8 mouse cellular contexts compared by ENCODE assay signal in the genomic region with DNA sequence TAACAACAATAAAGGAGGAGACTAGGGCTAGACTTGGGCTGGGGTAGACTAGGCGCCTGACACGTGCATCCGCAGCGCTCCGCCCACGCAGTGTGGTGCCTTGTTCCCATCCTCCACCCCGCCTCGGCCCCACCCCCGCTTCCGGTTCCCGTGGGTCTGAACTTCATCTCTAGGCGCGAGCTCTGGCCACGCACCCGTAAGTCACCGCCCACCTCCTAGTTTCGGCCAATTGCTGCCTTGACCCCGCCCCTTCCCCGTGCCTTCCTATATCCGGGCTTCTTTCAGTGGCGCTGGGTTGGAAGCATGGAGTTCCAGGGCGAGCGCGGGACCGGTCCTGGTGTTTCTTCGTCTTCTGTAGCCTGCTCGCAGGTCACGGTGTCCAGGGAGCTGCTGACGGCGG. TPM values are rescaled to one million over a fixed set of nuclear protein-coding genes. Genes with fewer than 3 reads are reported as not detected.
DNase-seq lines count a peak whose midpoint lies in the region; ATAC-seq and TF ChIP-seq lines count a peak whose summit lies in the region.

A gene (plus strand): TSS at position 266 of the 400 bp plus-strand sequence.

- ATAC-seq in common myeloid progenitor, adult 5-6 weeks (replicated peaks; ENCODE audit: low read depth, poor library complexity, severe bottlenecking), result peak; percentile 97
- ATAC-seq in hindbrain, postnatal 0 days, result peak; percentile 99
- peak; percentile 98 for ATAC-seq in megakaryocyte, adult 5-6 weeks (ENCODE audit: poor library complexity, severe bottlenecking)

- peak within 1 kb of the TSS; percentile 68 for H3K9ac ChIP-seq in hindbrain, postnatal 0 days (replicated peaks; ENCODE audit: low read length)

- H3K27me3 ChIP-seq in hindbrain, postnatal 0 days (ENCODE audit: insufficient read depth, low read length), result no peaks in the 10 kb centered on the region

- peak; percentile 99 for DNase-seq in ZHBTc4 (ENCODE audit: low read depth, low spot score)
- peak; percentile 97 for DNase-seq in gastrocnemius, adult 2 months
- DNase-seq in hindbrain, postnatal 0 days (ENCODE audit: low spot score), result peak; percentile 98
- DNase-seq in left cerebral cortex, adult 2 months (ENCODE audit: extremely low spot score in 1 of 2, low spot score in 2 of 2), result peak; percentile 95 to 96
- DNase-seq in right cerebral cortex, adult 2 months (ENCODE audit: low spot score in 2 of 2), result peak; percentile 97 to 98
- peak; percentile 98 for DNase-seq in urinary bladder, postnatal 14 days (ENCODE audit: low spot score)

- TF ChIP-seq CTCF in gastrocnemius, adult 2 months (IDR thresholded peaks at IDR 0.05), result no peak
- no peak for TF ChIP-seq CTCF in hindbrain, postnatal 0 days (IDR thresholded peaks at IDR 0.05; ENCODE audit: low read depth)
- TF ChIP-seq CTCF in left cerebral cortex, adult 2 months (IDR thresholded peaks at IDR 0.05), result no peak

- intact Hi-C loops in gastrocnemius, adult 2 months (cut with DNase I), result loop anchor here (5.0 kb wide), 1 partner anchor 172 kb away; a partner anchor contains a TSS
- intact Hi-C loops in left cerebral cortex, adult 2 months (cut with DNase I), result loop anchor here (1.0 kb wide), 1 partner anchor 183 kb away; a partner anchor contains a TSS

- H3K9me3 ChIP-seq in hindbrain, postnatal 0 days (ENCODE audit: low read length), result no peaks in the 10 kb centered on the region

- 1% methylated on average over 30 of the region's 30 CpGs for WGBS in hindbrain, postnatal 0 days

- H3K27ac ChIP-seq in gastrocnemius, adult 2 months, result peak within 1 kb of the TSS; percentile 85
- peak within 1 kb of the TSS; percentile 74 for H3K27ac ChIP-seq in hindbrain, postnatal 0 days
- peak within 1 kb of the TSS; percentile 79 for H3K27ac ChIP-seq in left cerebral cortex, adult 2 months

- peak within 1 kb of the TSS; percentile 87 for H3K4me2 ChIP-seq in hindbrain, postnatal 0 days (ENCODE audit: low read depth, low read length)

- peak within 1 kb of the TSS; percentile 95 for H3K4me3 ChIP-seq in gastrocnemius, adult 2 months
- peak within 1 kb of the TSS; percentile 83 for H3K4me3 ChIP-seq in hindbrain, postnatal 0 days (ENCODE audit: low read length)
- peak within 1 kb of the TSS; percentile 80 for H3K4me3 ChIP-seq in left cerebral cortex, adult 2 months

- peaks cover 16% of the 10 kb centered on the region for H3K36me3 ChIP-seq in hindbrain, postnatal 0 days (ENCODE audit: insufficient read depth, low read length)

- no peaks in the 10 kb centered on the region for H3K4me1 ChIP-seq in hindbrain, postnatal 0 days (ENCODE audit: insufficient read depth, low read length)

RNA-seq across cellular contexts. Expression of the gene that starts here (rescaled TPM):
- 1.3 and 1.4 TPM in 2 replicates for total RNA-seq in common myeloid progenitor, adult 5-6 weeks (2017)
- under 1 TPM; 0.70 to 0.84 TPM for total RNA-seq in gastrocnemius, adult 2 months (2021)
- total RNA-seq in hindbrain, postnatal 0 days (2014; rRNA removed), result 2.1 and 2.2 TPM in 2 replicates
- polyA plus RNA-seq in hindbrain, postnatal 0 days (2015; fragmentation: Nextera tagmentation; extraction: Ambion mirVana), result 0.60 and 0.61 TPM in 2 replicates
- total RNA-seq in left cerebral cortex, adult 2 months (2021), result 1 to 10 TPM; 3.9 to 4.5 TPM
- total RNA-seq in megakaryocyte, adult 5-6 weeks (2015), result 0.40 and 0.46 TPM in 2 replicates
- total RNA-seq in megakaryocyte, adult 5-6 weeks (2017), result 0.44 and 0.57 TPM in 2 replicates

Comparison
In these comparisons a context has a peak if more than half of its experiments do, and no peak if none do; other contexts are left out.
1. Peak in every context shown above with its lines: DNase-seq, ATAC-seq, H3K4me3 ChIP-seq and H3K27ac ChIP-seq.
2. Peak in DNase-seq, H3K4me3 ChIP-seq and H3K27ac ChIP-seq in gastrocnemius, adult 2 months; RNA of the gene not detected or under 1 TPM.
3. Peak in ATAC-seq in megakaryocyte, adult 5-6 weeks; RNA of the gene not detected or under 1 TPM.